Mouse (Mus musculus) lung, postnatal 25 days (tissue): ENCODE measurements around the gene Wipi2.

Source experiments
- DNase-seq: peaks from one replicate; pipeline ENCODE4 v3.0.0; 2022; ENCODE audit warnings: low spot score

Wipi2 gene

GRCm38 (mm10) chr5:142630224-142630623 is 2.7 kb downstream of the Wipi2 start:
- peak; percentile 42 for DNase-seq

GRCm38 (mm10) chr5:142637823-142638222 is 10.3 kb downstream of the Wipi2 start:
- no peak for DNase-seq

DNA sequence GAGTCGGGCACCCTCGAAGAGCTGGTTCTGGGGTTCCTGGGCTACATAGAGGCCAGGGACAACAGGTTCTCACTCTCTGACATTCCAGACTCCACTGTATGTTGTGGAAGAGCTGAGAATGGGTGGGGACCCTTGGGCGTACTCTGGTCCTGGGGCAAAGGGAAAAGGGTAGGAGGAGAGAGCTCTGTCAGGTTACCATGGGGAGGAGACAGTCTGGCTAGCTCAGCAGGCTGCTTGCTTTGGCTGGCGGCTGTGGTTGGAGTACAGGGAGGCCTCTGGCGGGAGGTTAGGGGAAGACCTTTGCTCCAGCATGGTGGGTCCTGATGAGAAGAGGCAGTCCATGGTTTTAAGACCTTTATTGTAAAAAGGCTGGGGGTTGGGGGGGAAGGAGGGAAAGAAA is 12.6 kb downstream of the Wipi2 start:
- no peak for DNase-seq

DNA sequence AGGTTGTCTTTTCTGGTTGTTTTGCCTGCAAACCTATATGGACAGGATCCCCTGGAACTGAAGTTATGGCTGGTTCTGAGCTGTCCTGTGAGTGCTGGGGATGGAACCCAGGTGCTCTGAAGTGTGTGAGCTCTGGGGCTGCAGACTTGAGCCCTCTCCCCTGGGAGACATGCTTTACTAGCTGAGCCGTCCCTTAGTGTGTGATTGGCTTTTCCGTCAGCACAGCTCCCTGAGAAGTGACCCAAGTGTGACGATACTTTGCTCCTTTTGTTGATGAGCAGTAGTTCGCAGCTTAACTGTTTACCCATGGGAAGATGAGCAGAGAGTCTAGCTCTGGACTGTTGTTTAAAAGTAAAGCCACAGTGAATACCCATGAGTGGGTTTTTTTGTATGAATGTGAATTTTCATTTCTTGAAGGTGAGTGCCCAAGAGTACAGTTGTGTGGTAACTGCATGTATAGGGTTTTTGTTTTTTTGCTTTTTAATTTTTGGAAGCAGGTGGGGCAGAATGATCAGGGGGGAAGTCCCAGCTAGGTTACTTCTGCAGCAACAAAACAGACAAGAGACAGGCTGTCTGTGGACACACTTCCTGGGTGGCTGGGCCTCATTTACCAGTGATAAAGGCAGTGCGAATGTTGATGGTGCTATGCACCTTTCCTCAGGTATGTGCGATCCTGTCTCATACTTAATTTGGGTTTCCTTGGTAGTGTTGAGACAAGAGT is 14.0 kb downstream of the Wipi2 start:
- DNase-seq, result no peak

DNA sequence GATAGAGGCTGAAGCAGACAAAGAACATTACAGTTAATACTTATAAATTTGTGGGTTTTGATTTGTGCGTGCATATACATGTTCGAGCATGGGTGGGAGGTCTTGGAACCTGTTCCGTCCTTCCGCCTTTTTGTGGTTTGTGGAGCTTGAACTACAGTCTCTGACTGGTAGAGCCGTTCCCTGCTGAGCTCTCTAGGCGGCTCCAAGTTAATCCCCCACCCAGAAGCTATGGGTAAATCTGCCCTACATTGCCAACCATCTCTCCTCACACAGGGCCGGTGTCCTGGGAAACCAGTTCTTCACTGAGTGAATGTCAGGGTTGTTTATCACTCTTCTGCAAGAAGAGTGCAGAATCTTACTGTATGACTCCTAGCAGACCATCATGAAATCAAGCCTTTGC is 20.7 kb downstream of the Wipi2 start:
- DNase-seq, result no peak

DNA sequence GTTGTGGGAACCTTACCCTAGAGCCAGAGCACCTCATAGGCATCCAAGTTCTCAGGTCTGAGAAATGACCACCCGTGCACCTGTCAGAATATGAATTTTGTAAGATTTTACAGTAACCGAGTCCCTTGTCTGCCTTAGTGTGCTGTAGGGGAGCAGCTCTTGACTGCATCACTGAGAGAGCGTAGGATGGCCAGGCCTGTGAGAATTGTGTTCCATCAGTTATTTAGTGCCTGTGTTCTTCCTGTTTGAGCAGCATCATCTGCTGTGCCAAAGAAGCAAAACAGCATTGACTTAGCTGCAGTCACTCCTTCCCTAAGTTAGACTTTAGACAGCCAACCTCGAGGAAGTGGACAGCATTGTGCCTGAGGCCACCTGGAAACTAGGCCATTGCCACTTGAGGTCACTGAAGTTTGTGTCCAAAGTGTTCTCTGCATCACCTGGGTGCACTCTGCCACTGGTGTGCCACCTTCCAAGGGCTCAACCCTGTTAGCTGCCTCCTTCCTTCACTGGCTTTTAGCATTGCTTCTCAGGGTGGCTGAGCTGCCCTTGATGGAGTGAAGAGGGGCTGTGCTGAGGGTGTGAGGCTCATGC is 22.1 kb downstream of the Wipi2 start:
- DNase-seq, result no peak

GRCm38 (mm10) chr5:142650390-142650789 is 22.9 kb downstream of the Wipi2 start:
- DNase-seq, result no peak

DNA sequence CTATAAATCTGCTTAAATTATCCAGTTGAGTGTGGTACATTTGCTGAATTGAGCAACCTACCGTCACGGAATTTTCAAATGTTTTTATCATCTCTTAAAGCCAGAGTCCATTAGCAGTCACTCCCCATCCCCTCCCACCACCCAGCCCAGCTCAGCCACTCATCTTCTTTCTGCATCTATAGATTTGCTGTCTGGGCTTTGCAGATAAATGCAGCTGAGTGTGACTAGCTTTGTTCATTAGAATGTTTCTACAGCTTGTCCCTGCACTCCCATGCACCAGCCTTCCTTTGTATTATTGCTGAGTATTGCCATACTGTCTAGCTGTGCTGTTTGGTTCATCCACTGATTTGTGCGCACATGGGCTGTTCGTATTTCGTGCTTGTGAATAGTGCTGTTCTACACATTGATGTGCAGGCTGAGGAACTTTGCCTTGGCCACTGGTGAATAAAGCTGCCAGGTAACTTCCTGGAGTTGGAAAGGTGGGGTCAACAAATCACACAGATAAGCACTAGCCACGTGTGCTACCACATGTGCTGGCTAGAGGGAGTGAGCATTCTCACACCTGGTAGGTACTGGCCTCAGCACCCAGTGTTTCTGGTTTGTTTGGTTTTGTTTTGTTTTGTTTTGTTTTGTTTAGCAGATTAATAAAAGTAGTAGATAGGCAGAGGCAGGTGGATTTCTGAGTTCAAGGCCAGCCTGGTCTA is 23.4 kb downstream of the Wipi2 start:
- no peak for DNase-seq

DNA sequence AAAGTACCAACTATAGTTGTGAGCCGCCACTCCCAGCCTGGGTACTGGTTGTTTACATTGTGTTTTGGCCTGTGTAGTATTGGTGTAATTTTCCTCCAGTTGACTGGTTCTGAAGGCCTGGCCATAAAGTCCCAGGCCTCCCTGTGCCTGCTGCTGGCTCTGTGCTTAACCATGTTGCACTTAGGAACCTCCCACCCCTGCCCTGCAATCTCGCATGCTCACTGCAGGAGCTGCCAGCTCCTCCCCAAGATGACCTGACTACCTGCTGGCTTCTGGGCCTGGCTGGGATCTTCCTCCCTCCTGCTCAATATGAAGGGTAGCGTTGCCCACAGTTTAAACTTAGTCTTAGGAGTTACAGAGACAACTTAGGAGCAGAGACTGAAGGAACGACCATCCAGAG is 24.8 kb downstream of the Wipi2 start:
- DNase-seq, result no peak

GRCm38 (mm10) chr5:142660656-142661434 is 33.3 kb downstream of the Wipi2 start:
- no peak for DNase-seq

GRCm38 (mm10) chr5:142667921-142668320 is 40.4 kb downstream of the Wipi2 start:
- DNase-seq, result no peak

DNA sequence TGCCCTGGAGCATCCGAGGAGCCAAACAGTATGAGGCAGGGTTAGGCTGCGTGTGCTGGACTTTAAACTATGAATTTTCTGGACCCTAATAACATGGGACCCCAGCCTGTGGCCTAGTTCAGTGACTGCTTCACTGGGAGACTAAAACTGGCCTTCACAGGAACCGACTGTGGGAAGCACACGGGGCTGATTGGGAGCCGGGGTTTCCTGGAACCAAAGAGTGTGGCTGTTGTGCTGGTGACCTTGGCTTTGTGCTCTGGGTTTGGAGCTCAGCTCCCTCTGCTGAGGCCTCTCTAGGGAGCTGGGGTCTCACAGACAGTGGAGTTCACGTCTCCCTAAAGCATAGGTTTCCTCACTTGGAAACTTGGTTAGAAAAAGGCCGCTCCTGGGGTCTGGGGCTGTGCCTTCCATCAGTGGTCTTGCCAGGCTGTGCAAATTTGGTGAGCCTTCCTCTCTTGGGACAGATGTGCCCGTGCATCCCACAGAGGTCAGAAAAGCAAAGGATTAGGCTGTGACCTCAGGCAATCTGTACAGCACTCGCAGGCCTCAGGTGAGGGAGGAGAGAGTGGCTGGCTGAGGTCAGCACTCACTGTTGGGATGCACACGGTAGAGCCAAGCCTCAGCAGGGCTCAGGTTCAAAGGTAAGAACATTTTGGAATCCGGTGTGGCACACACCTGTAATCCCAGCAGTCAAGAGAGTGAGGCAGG is 41.2 kb downstream of the Wipi2 start:
- no peak for DNase-seq

GRCm38 (mm10) chr5:142669726-142670125 is 42.2 kb downstream of the Wipi2 start:
- no peak for DNase-seq

- no peak for DNase-seq
Observed at GRCm38 (mm10) chr5:142673082-142673481, 45.6 kb downstream of the Wipi2 start.

GRCm38 (mm10) chr5:142678141-142678571 is 50.7 kb downstream of the Wipi2 start:
- DNase-seq, result no peak

DNA sequence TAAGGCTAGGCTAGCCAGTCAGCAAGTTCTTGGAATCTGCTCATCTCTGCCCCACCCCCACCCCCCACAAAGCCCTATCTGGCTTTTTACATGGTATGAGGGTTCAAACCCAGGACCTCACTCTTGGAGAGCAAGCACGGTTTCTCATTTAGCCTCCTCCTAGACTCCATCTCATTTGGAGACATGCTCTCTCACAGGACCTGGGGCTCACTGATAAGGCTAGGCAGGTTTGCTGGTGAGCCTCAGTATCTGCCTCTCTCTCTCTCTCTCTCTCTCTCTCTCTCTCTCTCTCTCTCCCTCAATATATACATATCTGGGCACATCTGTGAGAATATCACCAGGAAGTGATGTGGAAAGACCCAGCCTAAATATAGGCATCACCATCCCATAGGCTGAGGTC is 51.6 kb downstream of the Wipi2 start:
- no peak for DNase-seq

GRCm38 (mm10) chr5:142681911-142682310 is 54.4 kb downstream of the Wipi2 start:
- no peak for DNase-seq

GRCm38 (mm10) chr5:142682529-142682928 is 55.0 kb downstream of the Wipi2 start:
- DNase-seq, result no peak

DNA sequence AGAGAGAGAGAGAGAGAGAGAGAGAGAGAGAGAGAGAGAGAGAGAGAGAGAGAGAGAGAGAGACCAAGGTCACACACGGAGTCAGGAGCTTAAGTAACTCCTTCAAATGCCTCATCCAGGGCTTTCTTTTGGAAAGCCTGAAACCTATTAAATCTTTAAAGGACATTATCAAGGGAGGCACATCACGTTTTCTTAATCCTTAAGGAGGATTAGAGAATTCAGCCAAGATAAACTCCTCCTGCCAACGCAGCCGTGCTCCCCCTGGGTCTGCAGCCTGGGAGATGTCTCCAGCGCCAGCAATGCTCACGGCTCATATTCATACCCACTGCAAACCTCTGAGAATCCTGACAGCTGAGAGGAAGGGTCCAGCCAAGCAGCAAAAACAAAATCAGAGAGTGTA is 61.4 kb downstream of the Wipi2 start:
- no peak for DNase-seq

- no peak for DNase-seq
Observed at GRCm38 (mm10) chr5:142690343-142690742, 62.8 kb downstream of the Wipi2 start.

DNA sequence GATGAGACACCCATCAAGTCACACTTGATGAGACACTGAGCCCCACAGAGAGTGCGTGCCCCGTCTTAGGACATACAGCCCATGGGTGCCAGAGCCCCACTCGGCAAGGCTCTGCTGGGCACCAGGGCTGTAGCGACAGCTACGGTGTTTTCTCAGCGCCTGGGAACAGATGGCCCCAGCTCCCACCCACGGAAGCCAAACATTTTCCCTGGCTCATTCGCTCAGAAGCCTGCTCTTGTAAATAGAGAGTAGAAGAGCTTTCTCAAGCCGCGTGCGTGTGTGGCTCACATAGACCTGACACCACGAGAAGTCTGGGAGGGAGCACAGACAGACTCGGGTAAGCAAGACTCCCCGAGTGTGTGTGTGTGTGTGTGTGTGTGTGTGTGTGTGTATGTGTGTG is 64.8 kb downstream of the Wipi2 start, which contains the start of gene Slc29a4:
Slc29a4 (plus strand) TSS at position 265 of the 400 bp plus-strand sequence.
- DNase-seq, result no peak
